Mouse (Mus musculus) neural tube, postnatal 0 days (tissue): Measurements from ENCODE around the gene 2010003K11Rik. TPM values are rescaled to one million over a fixed set of nuclear protein-coding genes. Genes with fewer than 3 reads are reported as not detected.

Source experiments
- polyA plus RNA-seq: library from polyadenylated mRNA; unstranded; fragments of >200 nt; fragmentation: Nextera tagmentation; extraction: Ambion mirVana; gene quantifications from 2 replicates; pipeline ENCODE4 v1.2.1, GENCODE M21; 2015

The 2010003K11Rik gene
- polyA plus RNA-seq: not detected in 2 replicates

GRCm38 (mm10) chr19:4498062-4498933, at the start of gene 2010003K11Rik:
Gene 2010003K11Rik (minus strand): TSS chr19:4498583.

GRCm38 (mm10) chr19:4509986-4510963, 11.9 kb upstream of the 2010003K11Rik start, which contains the start of gene Pcx:
Gene Pcx (plus strand): TSS chr19:4510472.

GRCm38 (mm10) chr19:4477345-4478189, 20.8 kb downstream of the 2010003K11Rik start, which contains the start of gene Syt12:
Gene Syt12 (minus strand): TSS chr19:4477447.

Other genes with a start within 250 kb of the 2010003K11Rik start
- 18.8 and 24.1 TPM in 2 replicates for gene Ssh3, start 229.4 kb downstream of the 2010003K11Rik start, polyA plus RNA-seq
- gene Ankrd13d, start 215.4 kb downstream of the 2010003K11Rik start, polyA plus RNA-seq: 85.0 and 93.2 TPM in 2 replicates
- gene Grk2, start 192.4 kb downstream of the 2010003K11Rik start, polyA plus RNA-seq: 37.0 and 46.2 TPM in 2 replicates
- gene Kdm2a, start 100.3 kb downstream of the 2010003K11Rik start, polyA plus RNA-seq: 21.2 and 22.8 TPM in 2 replicates
- 5.2 and 10.4 TPM in 2 replicates for gene Rhod, start 59.2 kb downstream of the 2010003K11Rik start, polyA plus RNA-seq
- gene Syt12, start 21.1 kb downstream of the 2010003K11Rik start, polyA plus RNA-seq: 16.4 and 16.9 TPM in 2 replicates
- gene Pcx, start 11.9 kb upstream of the 2010003K11Rik start, polyA plus RNA-seq: 31.5 and 38.5 TPM in 2 replicates
- 16.6 and 20.1 TPM in 2 replicates for gene Lrfn4, start 117.1 kb upstream of the 2010003K11Rik start, polyA plus RNA-seq
- 41.3 and 46.2 TPM in 2 replicates for gene Rce1, start 127.1 kb upstream of the 2010003K11Rik start, polyA plus RNA-seq
- 5.4 and 5.9 TPM in 2 replicates for gene Gm960, start 200.1 kb upstream of the 2010003K11Rik start, polyA plus RNA-seq
- 11.6 and 16.4 TPM in 2 replicates for gene Sptbn2, start 212.6 kb upstream of the 2010003K11Rik start, polyA plus RNA-seq